In genomic region chr9:92552691-92553090, GRCm38 (mm10) we compare ENCODE assay signal across 31 mouse cellular contexts.
"Had no signal": no experiment of that assay in that cellular context is flagged by ENCODE, and none has a peak within 500 bp of the region (broad histone marks: within the 10 kb centered on the region; RNA-seq: fewer than 3 reads in every experiment).

No protein-coding gene starts in this region.

- H3K4me1 ChIP-seq: liver, embryonic 13.5 days; liver, embryonic 15.5 days; midbrain, embryonic 12.5 days; midbrain, embryonic 13.5 days; neural tube, embryonic 12.5 days had no signal

- H3K4me3 ChIP-seq: left cerebral cortex, adult 2 months; limb, embryonic 10.5 days; limb, embryonic 12.5 days; limb, embryonic 13.5 days; limb, embryonic 15.5 days; liver, embryonic 12.5 days; liver, embryonic 13.5 days; liver, embryonic 15.5 days; lung, embryonic 15.5 days; megakaryocyte, embryonic 14.5 days; midbrain, embryonic 10.5 days; midbrain, embryonic 12.5 days; midbrain, embryonic 13.5 days; myocyte; neural tube, embryonic 12.5 days had no signal

- H3K9ac ChIP-seq: limb, embryonic 12.5 days; limb, embryonic 13.5 days; limb, embryonic 15.5 days; liver, embryonic 12.5 days; liver, embryonic 13.5 days; liver, embryonic 14.5 days; liver, embryonic 15.5 days; liver, postnatal 0 days; lung, embryonic 14.5 days; lung, embryonic 15.5 days; midbrain, embryonic 12.5 days; midbrain, embryonic 13.5 days; neural tube, embryonic 12.5 days had no signal

- H3K36me3 ChIP-seq: liver, embryonic 12.5 days; liver, embryonic 13.5 days; liver, embryonic 15.5 days; lung, embryonic 15.5 days; midbrain, embryonic 12.5 days; midbrain, embryonic 13.5 days; neural tube, embryonic 12.5 days had no signal

- H3K27me3 ChIP-seq: limb, embryonic 12.5 days; limb, embryonic 13.5 days; limb, embryonic 15.5 days; liver, embryonic 12.5 days; liver, embryonic 13.5 days; liver, embryonic 15.5 days; lung, embryonic 15.5 days; megakaryocyte, embryonic 14.5 days; midbrain, embryonic 12.5 days; midbrain, embryonic 13.5 days; neural tube, embryonic 12.5 days had no signal

- ATAC-seq: liver, embryonic 12.5 days; liver, postnatal 0 days; lung, postnatal 0 days; midbrain, embryonic 13.5 days; midbrain, embryonic 16.5 days had no signal

- DNase-seq: left cerebral cortex, postnatal 4 days; liver; liver, embryonic 13.5 days; liver, postnatal 0 days; lung, adult 18-20 months; lung, adult 2 months; lung, embryonic 14.5 days; lung, postnatal 10 days; lung, postnatal 14 days; lung, postnatal 36 days; lung, postnatal 4 days; midbrain, embryonic 14.5 days had no signal

- H3K4me2 ChIP-seq: limb, embryonic 12.5 days; limb, embryonic 13.5 days; limb, embryonic 15.5 days; liver, embryonic 11.5 days; liver, embryonic 12.5 days; liver, embryonic 13.5 days; liver, embryonic 15.5 days; lung, embryonic 14.5 days; lung, embryonic 15.5 days; midbrain, embryonic 12.5 days; midbrain, embryonic 13.5 days; neural tube, embryonic 12.5 days had no signal

- H3K9me3 ChIP-seq: limb, embryonic 10.5 days; limb, embryonic 12.5 days; limb, embryonic 13.5 days; limb, embryonic 15.5 days; liver, embryonic 12.5 days; liver, embryonic 13.5 days; liver, embryonic 15.5 days; lung, embryonic 15.5 days; megakaryocyte, embryonic 14.5 days; midbrain, embryonic 10.5 days; midbrain, embryonic 12.5 days; midbrain, embryonic 13.5 days; neural tube, embryonic 12.5 days had no signal

- H3K27ac ChIP-seq: left cerebral cortex, adult 2 months; limb, embryonic 10.5 days; limb, embryonic 12.5 days; limb, embryonic 13.5 days; limb, embryonic 15.5 days; liver, embryonic 12.5 days; liver, embryonic 13.5 days; liver, embryonic 14.5 days; liver, embryonic 15.5 days; lung, embryonic 15.5 days; macrophage; midbrain, embryonic 10.5 days; midbrain, embryonic 12.5 days; midbrain, embryonic 13.5 days; neural tube, embryonic 12.5 days had no signal
